Mouse (Mus musculus) liver, postnatal 0 days (tissue): ENCODE results near the gene Acadm. TPM values are rescaled to one million over a fixed set of nuclear protein-coding genes. Genes with fewer than 3 reads are reported as not detected.
A peak's percentile ranks its signal among the peaks of the same experiment; 100 is the strongest.

Source experiments
- ATAC-seq: fragments of 200-750 bp; cut with Nextera tagmentation; 2 replicates; pipeline ENCODE4 v1.8.0; 2017; ENCODE audit warnings: mild to moderate bottlenecking, moderate library complexity
- DNase-seq: peaks from one replicate; pipeline ENCODE4 v3.0.0-alpha.2; 2016
- H3K27ac ChIP-seq: fragments of 300-500 bp; sonication (generic); 2 replicates; pipeline ENCODE4 v1.5.1; 2014; ENCODE audit warnings: antibody characterized with exemption, moderate library complexity, mild to moderate bottlenecking, low read depth
- H3K27me3 ChIP-seq: fragments of 300-500 bp; sonication (generic); 2 replicates; pipeline ENCODE4 v1.6.1; 2014; ENCODE audit warnings: low read length, control low read depth, mixed read lengths; ENCODE audit not compliant: insufficient read depth
- H3K36me3 ChIP-seq: fragments of 300-500 bp; sonication (generic); replicated peaks from 2 replicates; pipeline ENCODE4 v1.6.1; 2014; ENCODE audit warnings: mild to moderate bottlenecking, control low read depth, low read length, moderate library complexity, mixed read lengths; ENCODE audit not compliant: insufficient read depth
- H3K4me1 ChIP-seq: fragments of 300-500 bp; sonication (generic); 2 replicates; pipeline ENCODE4 v1.6.1; 2014; ENCODE audit warnings: antibody characterized with exemption, mild to moderate bottlenecking, control low read depth; ENCODE audit not compliant: insufficient read depth
- H3K4me2 ChIP-seq: fragments of 300-500 bp; sonication (generic); 2 replicates; pipeline ENCODE4 v1.6.1; 2014; ENCODE audit warnings: low read depth, mild to moderate bottlenecking, low read length, moderate library complexity, mixed read lengths
- H3K4me3 ChIP-seq: fragments of 300-500 bp; sonication (generic); 2 replicates; pipeline ENCODE4 v1.5.1; 2014; ENCODE audit warnings: low read depth, low read length
- H3K9ac ChIP-seq: fragments of 300-500 bp; sonication (generic); replicated peaks from 2 replicates; pipeline ENCODE4 v1.6.1; 2014; ENCODE audit warnings: mild to moderate bottlenecking, moderate library complexity
- H3K9me3 ChIP-seq: fragments of 300-500 bp; sonication (generic); 2 replicates; pipeline ENCODE4 v1.6.1; 2016; ENCODE audit warnings: mild to moderate bottlenecking, control low read depth, low read length, mixed read lengths
- CTCF ChIP-seq: sonication (generic); IDR thresholded peaks from 2 replicates; pipeline ENCODE4 v1.5.1; 2016; ENCODE audit warnings: antibody characterized with exemption, low read depth
- EP300 ChIP-seq: IDR thresholded peaks from 2 replicates; pipeline ENCODE4 v1.6.1; 2016; ENCODE audit warnings: antibody characterized with exemption, low read depth, mild to moderate bottlenecking
- WGBS: fragments of 180-500 bp; shearing (Covaris S2); extraction: QIAGEN DNeasy Blood & Tissue Kit; methylation state at CpG from one replicate; pipeline ENCODE4 v1.1.7; 2014; ENCODE audit not compliant: insufficient replicate concordance; 5-methylcytosine and 5-hydroxymethylcytosine counted together
- polyA plus RNA-seq: library from polyadenylated mRNA; unstranded; fragments of >200 nt; fragmentation: Nextera tagmentation; extraction: Ambion mirVana; gene quantifications from 2 replicates; pipeline ENCODE4 v1.2.1, GENCODE M21; 2015

The Acadm gene
- polyA plus RNA-seq, 1 experiment from 2014 or later: 271 TPM

- H3K4me1 ChIP-seq: peaks cover 6% of the 10 kb centered on the region; the same call in 1 of the 2 replicates
- DNase-seq (no peak), ATAC-seq (no peak)
- no peak overlapping the region for H3K27ac ChIP-seq
- H3K9ac ChIP-seq: no peak overlapping the region
- H3K4me3 ChIP-seq: no peak overlapping the region
- H3K36me3 ChIP-seq: no peaks in the 10 kb centered on the region
- TF ChIP-seq CTCF (no peak), EP300 (no peak)
- 55% methylated on average over 4 of the region's 4 CpGs for WGBS
- H3K4me2 ChIP-seq: no peak overlapping the region
- no peaks in the 10 kb centered on the region for H3K27me3 ChIP-seq
- no peaks in the 10 kb centered on the region for H3K9me3 ChIP-seq
Measured at GRCm38 (mm10) chr3:153947271-153947670, 2.8 kb upstream of the Acadm start.

GRCm38 (mm10) chr3:153943901-153944334 lies 514 bp downstream of the Acadm start:
- H3K9ac ChIP-seq: peak overlapping the region; percentile 89
- H3K4me3 ChIP-seq: peak overlapping the region; percentile 94
- no peaks in the 10 kb centered on the region for H3K27me3 ChIP-seq
- DNase-seq (no peak), ATAC-seq (peak; percentile 43)
- H3K4me2 ChIP-seq: peak overlapping the region; percentile 80
- H3K4me1 ChIP-seq: peaks cover 6% of the 10 kb centered on the region; the same call in 1 of the 2 replicates
- H3K9me3 ChIP-seq: no peaks in the 10 kb centered on the region
- peak overlapping the region; percentile 96 for H3K27ac ChIP-seq
- under 1% methylated on average over 19 of the region's 19 CpGs for WGBS
- no peak for TF ChIP-seq CTCF
- no peak for TF ChIP-seq EP300
- H3K36me3 ChIP-seq: peaks cover 15% of the 10 kb centered on the region; the same call in 1 of the 2 replicates

- Histone ChIP-seq H3K4me2 (peak overlapping the region; percentile 80), H3K4me1 (peaks cover 6% of the 10 kb centered on the region; the same call in 1 of the 2 replicates), H3K27me3 (no peaks in the 10 kb centered on the region), H3K9ac (peak overlapping the region; percentile 89), H3K4me3 (peak overlapping the region; percentile 94), H3K9me3 (no peaks in the 10 kb centered on the region), H3K36me3 (peaks cover 23% of the 10 kb centered on the region), H3K27ac (peak overlapping the region; percentile 96)
- DNase-seq (no peak), ATAC-seq (no peak)
- 44% methylated on average over 12 of the region's 12 CpGs for WGBS
- TF ChIP-seq CTCF: no peak
- TF ChIP-seq EP300: no peak
Measured at GRCm38 (mm10) chr3:153943003-153943640, 1.3 kb downstream of the Acadm start.

GRCm38 (mm10) chr3:153941613-153942012 lies 2.8 kb downstream of the Acadm start:
- no peaks in the 10 kb centered on the region for H3K9me3 ChIP-seq
- DNase-seq (no peak), ATAC-seq (no peak)
- no peak overlapping the region for H3K4me2 ChIP-seq
- peaks cover 36% of the 10 kb centered on the region for H3K36me3 ChIP-seq
- H3K27me3 ChIP-seq: no peaks in the 10 kb centered on the region
- 93% methylated on average over 13 of the region's 13 CpGs for WGBS
- TF ChIP-seq CTCF (no peak), EP300 (no peak)
- peaks cover 6% of the 10 kb centered on the region; the same call in 1 of the 2 replicates for H3K4me1 ChIP-seq
- no peak overlapping the region for H3K9ac ChIP-seq
- H3K27ac ChIP-seq: no peak overlapping the region
- no peak overlapping the region for H3K4me3 ChIP-seq

GRCm38 (mm10) chr3:153940486-153940885 lies 3.9 kb downstream of the Acadm start:
- Histone ChIP-seq H3K27me3 (no peaks in the 10 kb centered on the region), H3K4me1 (peaks cover 6% of the 10 kb centered on the region; the same call in 1 of the 2 replicates), H3K9ac (no peak overlapping the region), H3K9me3 (no peaks in the 10 kb centered on the region), H3K36me3 (peaks cover 44% of the 10 kb centered on the region), H3K4me2 (no peak overlapping the region), H3K27ac (no peak overlapping the region), H3K4me3 (no peak overlapping the region)
- TF ChIP-seq EP300 (no peak), CTCF (no peak)
- DNase-seq (no peak), ATAC-seq (no peak)
- WGBS: 91% methylated on average over 9 of the region's 9 CpGs

- H3K4me3 ChIP-seq: no peak overlapping the region
Measured at GRCm38 (mm10) chr3:153940021-153940420, 4.4 kb downstream of the Acadm start.

More at GRCm38 (mm10) chr3:153940021-153940420, 4.4 kb downstream of the Acadm start:
- ATAC-seq (no peak), DNase-seq (no peak)
- no peak overlapping the region for H3K27ac ChIP-seq
- peaks cover 48% of the 10 kb centered on the region for H3K36me3 ChIP-seq
- peaks cover 3% of the 10 kb centered on the region; the same call in 1 of the 2 replicates for H3K4me1 ChIP-seq
- no peak overlapping the region for H3K4me2 ChIP-seq
- TF ChIP-seq CTCF (no peak), EP300 (no peak)
- H3K27me3 ChIP-seq: no peaks in the 10 kb centered on the region
- no peaks in the 10 kb centered on the region for H3K9me3 ChIP-seq
- no peak overlapping the region for H3K9ac ChIP-seq
- WGBS: 81% methylated on average over 8 of the region's 8 CpGs
